9 mouse cellular contexts compared by ENCODE assay signal in genomic region chr6:98005566-98005965, GRCm38 (mm10).
DNase-seq lines count a peak whose midpoint lies in the region; ATAC-seq and TF ChIP-seq lines count a peak whose summit lies in the region.
"Had no signal": no experiment of that assay in that cellular context is flagged by ENCODE, and none has a peak within 500 bp of the region (broad histone marks: within the 10 kb centered on the region; RNA-seq: fewer than 3 reads in every experiment).

No protein-coding gene starts in this region.

- no peak overlapping the region for H3K4me2 ChIP-seq in liver, embryonic 11.5 days
- H3K4me2 ChIP-seq: heart, embryonic 15.5 days had no signal

- H3K4me3 ChIP-seq in cerebellum, adult 2 months (replicated peaks; ENCODE audit: insufficient read depth, low read depth, low read length), result no peak overlapping the region
- H3K4me3 ChIP-seq in liver, embryonic 11.5 days (ENCODE audit: low read depth, low read length), result no peak overlapping the region
- H3K4me3 ChIP-seq: heart, embryonic 15.5 days had no signal

- no peaks in the 10 kb centered on the region for H3K27me3 ChIP-seq in cerebellum, adult 2 months (ENCODE audit: control insufficient read depth, insufficient read depth, low read length)
- no peaks in the 10 kb centered on the region for H3K27me3 ChIP-seq in liver, embryonic 11.5 days (replicated peaks; ENCODE audit: control insufficient read depth, insufficient read depth, low read length)
- H3K27me3 ChIP-seq: heart, embryonic 15.5 days had no signal

- no peaks in the 10 kb centered on the region for H3K36me3 ChIP-seq in liver, embryonic 11.5 days (ENCODE audit: control insufficient read depth, insufficient read depth, low read length)

- no peak overlapping the region for H3K9ac ChIP-seq in liver, embryonic 11.5 days (ENCODE audit: low read depth, low read length)
- H3K9ac ChIP-seq: heart, embryonic 15.5 days had no signal

- H3K4me1 ChIP-seq in cerebellum, adult 2 months (ENCODE audit: control insufficient read depth, insufficient read depth, low read length), result no peaks in the 10 kb centered on the region
- no peaks in the 10 kb centered on the region for H3K4me1 ChIP-seq in liver, embryonic 11.5 days (replicated peaks; ENCODE audit: control insufficient read depth, insufficient read depth, low read length)

- H3K9me3 ChIP-seq in liver, embryonic 11.5 days (ENCODE audit: control insufficient read depth, low read length), result no peaks in the 10 kb centered on the region
- H3K9me3 ChIP-seq: heart, embryonic 15.5 days had no signal

- DNase-seq in cerebellum, adult 2 months, result no peak
- DNase-seq in cerebellum, adult 9-11 months, result no peak
- peak; percentile 44 for DNase-seq in liver
- DNase-seq in liver, embryonic 11.5 days (ENCODE audit: low spot score), result no peak
- peak; percentile 47 to 66 for DNase-seq in cerebellum, postnatal 14 days
- peak; percentile 26 for DNase-seq in lung, postnatal 14 days
- no peak for DNase-seq in ovary, postnatal 36 days (ENCODE audit: low spot score)
- DNase-seq in urinary bladder, adult 18-20 months (ENCODE audit: low spot score in 2 of 2), result no peak

- H3K27ac ChIP-seq in cerebellum, adult 2 months (ENCODE audit: insufficient read depth, low read length), result no peak overlapping the region
- no peak overlapping the region for H3K27ac ChIP-seq in liver, embryonic 11.5 days (ENCODE audit: low read depth, low read length)
- H3K27ac ChIP-seq: heart, embryonic 15.5 days had no signal

- no peak for TF ChIP-seq POLR2A in cerebellum, adult 2 months (IDR thresholded peaks at IDR 0.05; ENCODE audit: borderline replicate concordance, insufficient read depth, low read length)

- TF ChIP-seq CTCF in cerebellum, adult 2 months (IDR thresholded peaks at IDR 0.05; ENCODE audit: borderline replicate concordance, insufficient read depth, low read depth, low read length), result peak; percentile 47; the same call in 1 of the 2 replicates

- no peak for ATAC-seq in liver, embryonic 11.5 days (replicated peaks; ENCODE audit: low FRiP score)

- WGBS in cerebellum, adult 2 months, result 76% methylated on average over 1 of the region's 1 CpGs
- WGBS in liver, embryonic 11.5 days, result 69% methylated on average over 1 of the region's 1 CpGs

Comparison
In these comparisons a context has a peak if more than half of its experiments do, and no peak if none do; other contexts are left out.
1. DNase-seq: peak in liver (single experiment), cerebellum, postnatal 14 days (2 of 2) and lung, postnatal 14 days (single experiment); none in cerebellum, adult 2 months (0 of 2), cerebellum, adult 9-11 months (single experiment), liver, embryonic 11.5 days (single experiment), ovary, postnatal 36 days (single experiment) and urinary bladder, adult 18-20 months (0 of 2).